Mouse (Mus musculus) testis, postnatal 14 days (tissue): ENCODE results near the gene Lrrn3.

ENCODE experiments used
- DNase-seq: peaks from one replicate; pipeline ENCODE4 v3.0.0; 2021; ENCODE audit warnings: low spot score

Gene Lrrn3

DNA sequence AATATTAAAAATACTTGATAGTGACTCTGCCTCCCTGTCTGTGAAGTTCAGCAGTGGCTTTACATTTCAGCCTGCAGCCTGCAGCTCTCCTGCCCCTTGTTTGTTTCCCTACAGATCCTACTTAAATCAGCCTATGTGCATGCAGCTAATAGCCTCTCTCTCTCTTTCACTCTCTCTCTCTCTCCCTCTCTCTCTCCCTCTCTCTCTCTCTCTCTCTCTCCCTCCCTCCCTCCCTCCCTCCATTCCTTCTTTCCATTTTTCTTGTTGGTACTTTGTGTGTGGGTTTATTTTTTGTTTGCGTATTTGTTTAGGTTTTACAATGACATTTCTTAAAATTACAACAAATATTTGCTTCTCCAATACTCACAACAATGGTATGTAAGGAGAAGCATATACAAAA lies at the start of gene Lrrn3:
Gene Lrrn3, minus strand, starts transcription at position 101 of the 400 bp plus-strand sequence.
- DNase-seq, result no peak

DNA sequence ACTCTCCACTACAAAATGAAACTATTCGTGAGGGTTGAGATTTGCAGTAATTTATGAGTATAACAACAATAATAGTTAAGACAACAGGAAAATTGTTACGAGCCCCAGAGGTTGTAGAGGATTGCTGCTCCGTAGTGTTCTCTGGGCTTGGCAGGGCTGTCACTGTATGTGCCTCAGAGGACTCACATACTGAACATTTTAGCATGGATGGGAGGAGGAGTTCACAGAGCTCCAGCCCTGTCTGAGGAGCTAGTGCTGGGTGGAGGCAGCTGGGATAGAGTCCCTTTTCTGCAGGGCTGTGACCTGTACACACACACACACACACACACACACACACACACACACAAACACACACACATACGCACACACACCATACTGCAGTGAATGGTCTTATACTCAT lies 42.2 kb upstream of the Lrrn3 start:
- DNase-seq, result no peak

DNA sequence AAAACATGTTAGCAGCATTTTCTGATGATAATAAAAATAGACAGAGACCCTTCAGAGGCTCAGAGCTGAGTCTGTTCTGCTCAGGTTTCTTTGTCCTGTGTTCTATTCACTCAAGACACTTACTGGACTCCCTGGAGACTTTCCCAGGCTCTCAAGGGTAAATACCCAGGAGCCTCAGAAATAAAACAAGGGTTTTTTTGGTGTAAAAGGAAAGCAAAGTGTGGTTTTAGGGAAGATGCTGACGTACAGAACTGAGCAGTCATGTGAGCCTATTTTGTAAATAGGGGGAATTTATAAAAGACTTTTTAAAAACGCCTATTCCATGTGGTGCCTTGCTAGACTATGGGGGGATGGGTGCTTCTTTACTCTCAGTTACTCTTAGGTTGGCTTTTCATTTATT lies 40.5 kb upstream of the Lrrn3 start:
- DNase-seq, result no peak

DNA sequence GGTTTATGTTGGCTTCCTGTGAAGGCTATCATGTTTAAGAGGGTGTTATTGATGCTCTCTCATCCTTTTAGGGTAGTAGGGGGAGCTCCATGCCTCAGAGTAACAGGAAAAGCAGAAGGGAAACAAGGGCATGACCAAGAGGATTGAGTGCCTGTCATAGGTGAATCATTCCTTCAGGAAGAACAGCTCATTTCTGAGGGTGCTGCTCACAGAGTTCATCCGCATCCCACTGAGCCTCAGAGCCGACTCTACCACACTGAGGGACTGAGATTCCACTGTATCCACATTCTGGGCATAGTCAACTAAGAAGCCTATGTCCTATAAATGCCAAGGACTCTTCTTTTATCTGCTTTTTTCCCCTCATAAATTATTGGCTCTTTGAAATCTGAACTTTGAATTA lies 35.4 kb upstream of the Lrrn3 start:
- no peak for DNase-seq

DNA sequence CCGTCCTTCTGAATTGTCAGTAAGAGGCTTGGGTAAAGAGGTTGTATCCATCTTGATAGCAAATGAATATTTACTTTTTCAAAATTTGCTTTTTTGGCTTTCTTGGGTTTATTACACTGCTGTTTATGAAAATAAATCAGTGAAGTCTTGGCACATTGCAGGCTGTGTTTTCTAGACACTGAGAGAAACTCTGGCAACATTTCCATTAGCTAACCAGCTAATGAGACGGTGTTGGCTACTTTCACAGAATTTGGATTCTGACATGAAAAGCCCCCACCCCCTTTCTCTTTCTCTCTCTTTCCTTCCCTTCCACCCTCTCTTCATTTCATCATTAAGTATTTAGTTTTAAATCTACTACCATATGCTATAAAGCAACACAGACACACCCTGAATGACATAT lies 34.1 kb upstream of the Lrrn3 start:
- no peak for DNase-seq

DNA sequence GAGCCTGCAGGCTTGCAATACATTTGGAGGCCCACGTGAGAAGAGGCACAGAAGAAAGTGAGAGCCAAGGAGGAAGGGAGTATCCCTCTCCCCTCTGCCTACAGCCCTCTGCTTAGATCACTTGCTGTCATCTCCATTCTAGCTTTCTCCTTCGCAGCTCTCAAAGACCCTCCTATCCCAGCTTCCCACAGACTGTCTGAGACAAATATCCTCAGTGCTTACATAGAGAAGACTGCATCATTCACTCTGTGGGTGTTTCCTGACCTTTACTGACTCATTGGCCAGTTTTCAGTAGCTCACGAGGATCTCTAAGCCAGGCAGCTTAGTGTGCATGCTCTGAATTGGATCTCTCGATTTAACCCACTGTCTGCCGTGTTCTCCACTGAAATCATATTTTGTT lies 32.7 kb upstream of the Lrrn3 start:
- no peak for DNase-seq

DNA sequence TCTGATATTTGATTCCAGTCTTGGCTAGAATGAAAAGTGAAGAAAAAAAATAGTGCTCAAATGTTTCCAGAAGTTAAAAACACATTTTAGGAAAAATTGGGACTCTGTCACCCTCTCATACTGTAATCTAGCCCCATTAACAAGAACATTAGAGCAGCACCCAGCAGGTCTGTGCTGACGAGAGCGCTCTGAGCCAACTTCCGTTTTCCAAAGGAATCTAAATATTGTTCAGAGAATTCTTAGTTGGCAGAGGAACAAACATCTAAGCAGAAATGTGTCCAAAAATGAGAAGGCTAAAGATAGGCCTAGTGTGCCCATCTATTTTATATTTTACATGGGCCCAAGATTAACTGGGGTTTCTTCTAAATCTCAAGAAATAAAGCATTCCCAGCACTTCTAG lies 24.4 kb upstream of the Lrrn3 start:
- DNase-seq, result no peak

DNA sequence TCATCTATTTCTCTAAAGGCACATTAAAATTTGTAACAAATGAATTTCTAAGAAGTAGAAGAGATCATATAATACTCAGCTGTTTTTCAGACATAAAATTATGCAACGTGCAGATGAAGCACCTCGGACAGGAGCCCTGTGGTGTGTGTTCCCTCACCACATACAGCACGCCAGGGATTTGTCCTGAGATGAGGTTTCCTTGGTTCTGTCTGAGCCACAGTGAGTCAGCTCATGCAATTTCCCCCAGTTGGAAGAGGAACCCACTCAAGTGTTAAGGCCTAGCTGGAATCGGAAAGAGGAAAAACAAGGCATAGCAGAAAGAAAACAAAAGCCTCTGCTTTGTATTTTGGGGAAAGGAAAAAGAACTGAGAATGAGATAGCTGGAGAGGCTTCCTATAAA lies 22.4 kb upstream of the Lrrn3 start:
- DNase-seq, result no peak

DNA sequence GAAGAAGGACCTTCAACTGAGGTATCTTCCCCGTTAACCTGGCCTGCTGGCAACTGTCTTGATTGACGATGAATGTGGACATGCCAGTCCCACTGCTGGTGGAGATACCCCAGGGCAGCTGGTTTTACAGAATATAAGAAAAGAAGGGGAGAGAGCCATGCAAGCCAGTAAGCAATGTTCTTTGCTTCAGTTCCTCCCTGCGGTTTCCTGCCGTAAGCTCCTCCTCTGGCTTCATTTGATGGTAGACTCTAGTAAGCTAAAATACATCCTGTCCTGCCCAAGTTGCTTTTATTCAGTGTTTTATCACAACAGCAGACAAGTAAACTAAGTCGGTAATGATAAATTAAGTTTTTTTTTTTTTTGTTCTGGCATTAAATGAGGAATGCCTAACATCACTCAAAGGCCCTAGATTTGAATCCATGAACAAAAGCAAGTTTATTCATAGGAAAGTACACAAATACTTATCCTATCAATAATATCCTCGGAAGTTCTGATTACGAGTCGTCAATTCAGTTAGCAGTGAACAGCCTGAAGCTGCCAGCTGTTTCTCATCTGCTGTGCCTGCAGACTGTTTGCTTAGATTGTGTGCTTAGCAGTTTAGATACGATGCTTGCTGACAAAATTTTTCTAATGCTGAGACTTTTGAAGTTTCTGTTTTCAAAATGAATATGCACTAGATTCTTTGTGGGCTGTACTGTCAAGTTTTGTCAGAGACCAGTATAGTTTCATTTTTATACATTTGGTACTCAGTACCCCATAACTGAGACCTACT lies 14.0 kb upstream of the Lrrn3 start:
- DNase-seq, result no peak

DNA sequence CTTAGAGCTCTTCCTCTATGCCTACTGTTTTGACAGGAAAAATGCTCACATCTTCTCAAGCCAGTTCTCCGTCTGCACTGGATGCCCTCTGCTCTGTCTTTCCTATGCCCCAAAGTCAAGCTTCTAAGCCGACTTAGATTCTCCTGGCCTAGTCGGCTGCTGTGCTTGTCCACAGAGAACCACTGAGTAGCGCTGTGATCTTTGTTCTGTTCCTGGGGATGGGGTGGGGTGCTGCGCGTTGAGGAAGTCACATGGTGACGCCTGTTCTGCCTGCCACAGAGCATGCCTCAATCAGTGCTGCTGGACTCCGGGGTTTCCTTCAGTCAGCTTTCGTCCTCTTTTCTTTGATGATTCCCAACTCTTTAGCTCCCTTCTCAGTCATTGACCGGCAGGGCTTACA lies 8.4 kb upstream of the Lrrn3 start:
- no peak for DNase-seq

DNA sequence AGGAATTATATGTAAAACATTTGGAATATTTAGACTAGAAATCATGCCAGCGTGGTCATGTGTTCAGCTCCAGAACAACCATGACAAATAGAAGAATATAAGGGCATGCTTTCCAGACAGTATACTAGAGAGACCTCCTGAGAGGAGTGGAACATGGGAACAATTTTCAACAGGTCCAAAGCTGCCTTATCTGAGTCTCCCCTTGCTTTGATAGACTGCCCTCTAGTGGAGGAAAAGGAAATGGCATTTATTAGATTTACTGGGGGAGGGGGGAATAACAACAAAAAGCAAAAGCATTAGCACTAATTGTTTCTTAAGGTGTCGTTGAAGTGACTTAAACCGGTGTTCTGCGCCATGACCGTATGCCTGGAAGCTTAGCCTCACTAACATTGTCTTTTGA lies 774 bp upstream of the Lrrn3 start:
- DNase-seq, result no peak

DNA sequence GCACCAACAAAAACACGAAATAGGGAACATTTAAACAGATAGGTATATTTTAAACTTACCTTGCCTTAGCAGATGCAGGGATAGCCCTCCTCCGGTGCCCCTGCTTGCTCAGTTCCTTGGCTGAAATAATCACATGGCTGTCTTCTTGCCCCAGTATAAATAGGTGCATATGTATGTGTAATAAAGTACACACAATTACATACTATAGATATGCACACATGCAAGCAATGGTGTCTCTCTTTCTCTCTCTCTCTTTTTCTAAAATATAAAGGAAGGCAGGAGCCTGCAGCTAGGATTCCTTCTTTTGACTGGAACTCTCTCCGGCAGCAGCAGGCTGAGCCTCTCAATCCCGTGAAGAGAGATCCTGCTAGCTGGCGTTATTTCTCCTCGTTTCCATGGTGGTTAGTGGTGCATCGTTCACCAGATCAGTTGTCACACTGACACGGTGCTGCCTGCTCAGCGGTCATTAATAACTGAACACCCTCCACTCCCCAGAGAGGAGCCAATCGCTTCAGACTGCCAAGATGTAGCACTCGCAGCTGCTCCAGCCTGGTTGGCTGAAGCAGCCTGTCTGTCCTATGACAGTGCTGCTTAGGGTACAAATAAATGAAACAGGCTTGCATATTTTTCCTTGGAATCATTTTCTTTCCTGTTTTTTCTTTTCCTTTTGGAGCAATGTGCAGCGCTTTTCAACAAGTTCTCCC lies 567 bp downstream of the Lrrn3 start:
- DNase-seq, result no peak

DNA sequence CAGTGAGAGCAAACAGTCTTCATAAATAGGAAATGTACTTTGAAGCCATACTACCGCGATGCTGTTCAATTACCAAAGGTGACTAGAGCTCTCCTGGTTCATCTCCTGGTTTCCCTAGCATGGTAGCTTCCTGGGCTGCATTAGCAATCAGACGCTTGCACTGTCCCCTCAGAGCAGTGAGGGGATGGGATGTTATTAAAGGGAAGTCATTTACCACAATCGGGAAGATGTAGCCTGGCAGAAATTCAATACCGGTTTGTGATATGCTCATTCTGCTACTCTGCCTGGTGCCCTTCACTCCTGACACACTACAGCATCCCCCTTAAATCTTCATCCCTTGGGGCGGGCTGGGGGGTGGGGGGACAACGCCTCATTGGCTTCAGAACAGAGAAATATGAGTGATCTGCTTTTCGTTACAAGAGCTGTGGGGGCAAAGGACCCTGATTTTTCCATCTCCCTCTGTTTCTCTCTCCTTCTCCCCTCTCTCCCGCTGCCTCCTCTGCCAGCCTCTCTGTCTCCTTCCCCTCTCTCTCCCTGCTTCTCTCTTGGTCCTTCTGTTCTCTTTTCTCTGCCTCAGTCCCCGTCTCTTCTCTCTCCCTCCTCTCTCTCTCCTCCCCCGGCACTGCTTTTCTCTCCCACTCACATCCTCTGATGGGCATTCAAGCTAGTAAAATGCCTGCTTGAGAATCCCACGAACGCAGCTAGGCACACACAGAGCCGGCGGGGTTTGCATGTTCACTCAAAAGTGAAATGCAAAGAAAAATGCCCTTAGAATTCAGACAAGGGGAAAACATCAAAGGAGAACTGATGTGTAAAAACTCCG lies 1.3 kb downstream of the Lrrn3 start:
- no peak for DNase-seq

DNA sequence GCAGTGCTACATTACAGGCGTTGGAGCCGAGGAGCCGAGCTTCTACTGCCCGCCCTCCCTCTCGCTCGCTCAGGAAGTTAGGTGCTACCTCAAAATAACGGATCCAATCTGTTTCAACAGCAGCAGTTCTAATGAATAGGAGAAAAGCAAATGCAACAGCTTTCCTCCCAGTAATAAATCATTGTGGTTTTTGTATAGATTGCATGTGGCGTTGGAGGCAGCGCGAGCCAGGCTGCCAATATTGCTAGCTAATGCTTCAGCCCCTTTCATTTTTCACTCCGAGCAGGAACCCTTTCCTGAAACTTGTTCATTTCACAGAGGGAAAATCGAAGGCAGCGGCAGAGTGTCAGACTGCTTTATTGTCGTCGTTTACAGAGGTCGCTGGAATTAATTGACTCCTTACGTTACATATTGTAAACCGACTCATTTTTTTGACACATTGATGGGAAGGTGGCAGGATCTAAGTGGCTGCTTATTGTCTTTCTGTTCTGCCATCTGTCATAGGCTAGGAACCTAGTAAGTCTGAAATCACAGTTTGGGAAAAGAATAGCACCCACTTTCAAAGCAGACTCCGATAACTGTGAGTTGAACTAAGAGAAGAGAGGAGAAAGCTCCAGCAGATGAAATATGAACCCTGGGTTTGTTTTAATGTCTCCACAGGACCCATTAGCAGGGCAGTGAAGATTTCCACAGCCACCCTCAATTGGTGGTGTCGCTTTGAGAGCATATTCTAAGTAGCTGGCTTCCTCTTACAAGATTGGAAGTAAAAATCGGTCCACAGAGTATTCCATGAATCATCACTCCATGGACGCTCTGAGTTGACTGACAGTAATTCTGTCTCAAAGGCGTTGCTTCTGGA lies 2.4 kb downstream of the Lrrn3 start:
- no peak for DNase-seq

DNA sequence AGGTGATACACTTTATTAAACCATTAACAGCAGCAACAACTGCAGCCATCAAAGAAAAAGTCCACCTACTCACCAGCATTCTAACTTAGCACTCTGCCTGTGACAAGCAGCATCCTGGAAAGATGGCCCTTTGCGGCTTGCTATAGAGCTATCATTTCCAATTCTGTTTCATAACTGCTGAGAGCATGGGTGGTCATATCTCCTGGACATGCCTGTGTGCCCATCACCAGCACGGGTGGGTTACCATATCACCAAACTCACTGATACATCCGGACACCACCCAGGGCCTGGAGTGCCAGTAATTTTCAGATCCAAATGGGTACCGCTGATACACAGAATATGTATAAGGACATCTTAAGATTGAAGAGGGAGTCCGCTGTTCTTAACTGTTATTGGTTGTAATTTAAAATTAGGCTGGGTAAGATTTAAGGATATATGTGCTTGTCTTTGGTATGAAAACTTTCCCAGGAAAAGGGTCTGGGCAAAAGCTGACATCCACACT lies 3.1 kb downstream of the Lrrn3 start:
- no peak for DNase-seq

DNA sequence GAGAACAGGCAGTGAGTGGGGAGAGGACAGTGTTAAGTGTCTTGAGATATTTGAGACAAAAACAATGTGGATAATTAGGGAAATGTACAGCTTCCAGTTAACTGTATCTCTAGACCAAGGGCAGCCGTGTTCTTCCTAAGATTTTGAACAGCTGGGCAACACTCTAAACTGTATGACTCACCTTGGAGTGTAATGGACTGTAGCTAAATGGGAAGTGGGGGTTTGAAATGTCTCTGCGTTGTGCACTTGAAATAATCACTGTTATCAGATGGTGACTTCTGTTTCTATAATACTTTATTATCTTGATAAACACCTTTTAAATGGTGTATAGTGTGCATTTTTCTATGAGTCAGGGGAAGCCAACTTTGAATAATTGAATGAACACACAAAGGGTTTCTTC lies 4.7 kb downstream of the Lrrn3 start:
- DNase-seq, result no peak

DNA sequence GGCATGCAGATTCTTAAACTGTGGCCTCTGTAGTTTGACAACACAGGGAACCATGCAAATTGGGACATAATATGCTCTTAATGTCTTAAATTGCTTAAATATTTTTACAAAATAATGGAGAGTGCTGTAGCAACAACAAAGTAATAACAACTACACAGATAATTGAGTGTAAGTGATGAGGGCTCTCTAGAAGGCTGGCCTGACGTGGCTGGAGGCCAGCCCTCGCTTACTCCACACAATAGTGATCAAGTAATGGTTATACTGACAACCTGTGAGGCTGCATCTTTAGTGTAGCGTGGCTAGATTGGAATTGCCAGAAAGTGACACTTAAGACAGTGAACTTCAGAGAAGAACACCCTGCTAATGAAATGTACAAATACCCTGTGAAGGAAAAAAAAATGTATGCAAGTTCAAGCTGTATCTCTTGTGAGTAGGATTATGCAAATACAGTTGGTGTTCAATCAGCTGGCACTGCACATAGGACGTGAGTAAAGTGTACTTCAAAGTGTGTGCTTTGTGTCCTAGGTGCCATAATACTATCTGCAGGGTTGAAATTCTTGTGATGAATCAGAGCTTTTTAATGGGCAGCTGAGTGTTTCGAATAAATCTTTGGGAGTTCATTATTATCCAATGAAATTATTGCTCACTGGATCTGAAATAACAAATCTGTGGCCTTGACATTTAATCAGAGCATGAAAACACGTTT lies 17.0 kb downstream of the Lrrn3 start:
- no peak for DNase-seq

DNA sequence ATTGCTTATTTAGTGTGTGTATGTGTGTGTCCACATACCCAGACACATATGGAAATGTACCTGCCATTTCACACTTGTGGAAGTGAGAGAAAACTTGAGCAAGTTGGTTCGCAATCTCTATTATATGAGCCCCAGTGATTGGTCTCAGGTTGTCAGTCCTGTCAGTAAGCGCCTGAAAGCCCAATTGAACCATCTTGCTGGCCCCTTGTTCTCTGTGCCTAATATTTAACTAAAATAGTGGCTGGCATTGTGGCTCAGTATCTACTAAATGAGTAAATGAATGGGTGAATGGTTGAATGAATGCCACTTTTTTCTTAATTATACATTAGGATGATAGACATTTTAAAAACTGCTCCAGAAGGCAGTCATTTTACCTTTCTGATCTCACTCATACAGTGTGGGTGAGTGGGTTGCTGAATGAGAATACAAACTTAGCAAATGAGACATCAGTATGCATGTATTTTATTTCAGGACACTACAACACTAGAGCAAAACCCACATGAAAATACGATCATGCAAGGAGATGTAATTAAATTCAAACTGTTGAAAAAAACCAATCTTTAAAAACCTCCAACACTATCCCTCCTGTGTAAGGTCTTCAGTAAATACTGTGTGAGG lies 17.7 kb downstream of the Lrrn3 start:
- no peak for DNase-seq

DNA sequence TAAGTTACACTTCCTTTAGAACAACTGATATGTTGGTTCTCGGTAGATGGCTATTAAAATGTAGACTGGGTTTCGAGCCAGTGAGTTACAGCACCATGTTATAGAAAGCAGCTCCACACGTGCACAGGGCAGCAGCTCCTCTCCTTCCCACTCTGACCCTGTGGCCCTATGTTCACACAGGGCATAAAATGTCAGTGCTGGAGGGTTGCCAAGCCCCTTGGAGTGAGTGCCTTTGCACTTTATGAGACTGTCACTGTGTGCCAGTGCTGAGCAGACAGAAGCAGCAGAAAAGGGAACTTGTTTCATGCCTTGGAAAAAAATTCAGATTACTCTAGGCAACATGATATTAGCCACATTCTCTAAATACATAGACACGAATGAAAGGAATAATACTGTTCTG lies 47.8 kb downstream of the Lrrn3 start:
- DNase-seq, result no peak

DNA sequence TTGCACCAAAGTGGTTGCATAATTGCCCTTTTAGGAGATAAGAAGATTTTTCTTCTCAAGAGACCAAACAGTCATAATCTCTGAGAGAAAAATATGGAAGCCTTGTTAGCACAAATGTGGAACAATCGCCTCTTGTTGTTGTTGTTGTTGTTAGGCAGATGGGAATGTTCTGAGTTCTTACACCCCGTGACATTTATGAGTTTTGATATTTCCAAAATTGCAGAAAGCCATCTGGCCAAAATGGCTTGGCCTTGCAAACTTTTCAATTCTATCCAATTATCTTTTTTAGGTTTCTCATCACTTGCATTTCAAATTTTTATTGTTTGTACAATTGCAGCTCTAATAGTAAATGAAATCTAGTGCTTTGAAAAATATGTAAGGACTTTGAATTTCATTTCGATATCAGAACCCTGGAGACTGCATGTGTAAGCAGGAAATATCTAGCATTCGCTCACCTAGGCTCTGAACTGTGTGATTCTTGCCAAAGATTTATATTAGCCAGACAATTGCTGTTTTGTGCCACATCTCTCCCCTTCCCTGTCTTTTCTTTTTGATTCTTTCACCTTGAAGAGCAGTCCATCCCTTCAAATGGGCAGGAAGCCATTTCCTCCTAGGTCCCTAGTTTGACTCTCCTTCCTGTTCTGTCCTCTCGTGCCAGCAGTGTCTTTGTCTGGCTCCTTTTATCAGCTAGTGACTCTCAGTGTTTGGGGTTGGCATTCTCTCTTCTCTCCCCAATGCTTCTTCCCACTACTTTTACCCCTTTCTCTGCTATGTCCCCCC lies 49.8 kb downstream of the Lrrn3 start:
- DNase-seq, result no peak
